Mouse (Mus musculus) left cerebral cortex, adult 2 months (tissue): ENCODE results near the gene Nle1. TPM values are rescaled to one million over a fixed set of nuclear protein-coding genes. Genes with fewer than 3 reads are reported as not detected.
A peak's percentile ranks its signal among the peaks of the same experiment; 100 is the strongest.

ENCODE experiments used
- DNase-seq, 2 experiments: peaks; one replicate each; pipeline ENCODE4 v3.0.0; 2021 to 2022; ENCODE audit warnings: low spot score in 2 of 2, mixed read lengths in 1 of 2; ENCODE audit errors: extremely low spot score in 1 of 2
- H3K27ac ChIP-seq: fragments of 200-600 bp; 2 replicates; pipeline ENCODE4 v1.8.1; 2022
- H3K4me3 ChIP-seq: fragments of 200-600 bp; 2 replicates; pipeline ENCODE4 v1.8.1; 2022
- CTCF ChIP-seq: fragments of 200-600 bp; IDR thresholded peaks from 2 replicates; pipeline ENCODE4 v1.8.1; 2022; ENCODE audit warnings: antibody characterized with exemption, mild to moderate bottlenecking, moderate library complexity
- intact Hi-C: fragments of 180-260 bp; cut with DNase I; formaldehyde crosslinking; loops from one replicate; pipeline ENCODE4 v1.15.1; 2025
- total RNA-seq, 2 experiments: library from RNA; stranded (reverse); gene quantifications; 2 replicates each; pipeline ENCODE4 v1.2.3; 2021

Nle1 gene
- total RNA-seq, 2 experiments from 2014 or later = 41.0 to 45.8 TPM

GRCm38 (mm10) chr11:82886559-82886958 is 21.7 kb downstream of the Nle1 start:
- no peak for DNase-seq
- Histone ChIP-seq H3K27ac (no peak overlapping the region), H3K4me3 (no peak overlapping the region)
- intact Hi-C loops = loop anchor here (5.0 kb wide), 1 partner anchor 894 kb away; no protein-coding TSS in a partner anchor
- peak; percentile 51 for TF ChIP-seq CTCF

- intact Hi-C loops = no loop called here
- H3K27ac ChIP-seq = no peak overlapping the region
- no peak overlapping the region for H3K4me3 ChIP-seq
- no peak for DNase-seq
- TF ChIP-seq CTCF = no peak
Observed at GRCm38 (mm10) chr11:82883180-82883579, 25.0 kb downstream of the Nle1 start.

DNA sequence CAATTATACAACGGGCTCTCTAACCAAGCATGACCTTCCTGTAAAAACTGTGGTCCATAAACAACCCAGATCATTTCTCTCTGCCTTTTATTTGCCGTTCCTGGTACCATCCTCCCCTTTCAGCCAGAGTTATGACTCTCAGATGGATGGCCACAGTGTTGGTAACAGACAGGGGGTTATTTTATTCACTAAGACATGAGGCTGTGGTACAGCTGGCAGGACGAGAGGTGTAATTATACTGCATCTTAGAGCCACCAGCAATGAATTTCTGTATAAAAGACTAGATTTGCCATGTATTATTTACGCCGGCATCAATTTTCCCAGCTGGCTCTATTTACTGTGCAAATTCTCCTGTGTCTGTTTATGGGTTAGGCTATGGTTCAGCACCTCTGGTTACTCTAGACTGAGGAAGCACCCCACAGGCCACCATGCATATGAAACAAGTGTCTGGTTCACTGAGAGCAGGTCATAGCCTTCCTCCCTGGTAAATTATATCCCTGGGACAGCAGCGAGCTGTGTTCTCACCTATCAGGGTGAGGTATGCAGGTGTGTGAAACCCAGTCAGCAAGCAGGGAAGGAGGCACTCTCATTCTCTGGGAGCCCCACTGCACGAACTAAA is 30.4 kb downstream of the Nle1 start:
- Histone ChIP-seq H3K27ac (no peak overlapping the region), H3K4me3 (no peak overlapping the region)
- intact Hi-C loops = no loop called here
- DNase-seq = no peak
- no peak for TF ChIP-seq CTCF

DNA sequence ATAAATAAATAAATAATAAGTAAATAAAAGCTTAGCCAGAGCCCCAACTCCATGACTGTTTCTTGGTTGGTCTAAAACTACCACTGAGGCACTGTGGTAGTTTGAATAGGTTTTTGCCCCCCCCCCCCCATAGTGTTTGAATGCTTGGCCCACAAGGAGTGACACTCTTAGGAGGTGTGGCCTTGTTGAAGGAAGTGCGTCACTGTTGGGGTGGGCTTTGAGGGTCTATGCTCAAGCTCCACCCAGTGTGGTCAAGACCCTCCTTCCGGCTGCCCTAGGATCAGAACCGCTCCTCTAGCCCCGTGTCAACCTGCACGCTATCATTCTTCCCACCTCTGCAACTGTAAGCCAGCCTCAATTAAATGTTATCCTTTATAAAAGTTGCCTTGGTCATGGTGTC is 32.6 kb downstream of the Nle1 start:
- intact Hi-C loops = no loop called here
- Histone ChIP-seq H3K4me3 (no peak overlapping the region), H3K27ac (no peak overlapping the region)
- no peak for TF ChIP-seq CTCF
- no peak for DNase-seq

DNA sequence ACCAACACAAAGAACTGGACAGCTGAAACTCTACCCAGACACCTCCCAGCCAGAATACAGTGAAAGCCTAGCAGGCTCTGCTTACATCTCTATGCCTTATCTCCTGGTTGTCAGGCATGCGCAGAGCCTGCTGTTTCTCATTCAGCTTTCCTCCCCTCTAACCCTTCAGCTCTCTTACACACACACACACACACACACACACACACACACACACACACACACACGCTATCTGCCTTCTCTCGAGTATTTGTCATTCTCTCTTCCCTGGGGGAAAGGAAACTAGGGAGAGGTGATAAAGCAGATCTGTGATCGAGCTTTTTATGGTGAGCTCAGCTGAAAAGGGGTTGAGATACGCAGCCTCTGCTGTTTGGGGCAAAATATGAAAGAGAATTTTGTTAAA is 33.3 kb downstream of the Nle1 start:
- TF ChIP-seq CTCF = no peak
- H3K4me3 ChIP-seq = no peak overlapping the region
- no peak overlapping the region for H3K27ac ChIP-seq
- intact Hi-C loops = no loop called here
- no peak for DNase-seq

DNA sequence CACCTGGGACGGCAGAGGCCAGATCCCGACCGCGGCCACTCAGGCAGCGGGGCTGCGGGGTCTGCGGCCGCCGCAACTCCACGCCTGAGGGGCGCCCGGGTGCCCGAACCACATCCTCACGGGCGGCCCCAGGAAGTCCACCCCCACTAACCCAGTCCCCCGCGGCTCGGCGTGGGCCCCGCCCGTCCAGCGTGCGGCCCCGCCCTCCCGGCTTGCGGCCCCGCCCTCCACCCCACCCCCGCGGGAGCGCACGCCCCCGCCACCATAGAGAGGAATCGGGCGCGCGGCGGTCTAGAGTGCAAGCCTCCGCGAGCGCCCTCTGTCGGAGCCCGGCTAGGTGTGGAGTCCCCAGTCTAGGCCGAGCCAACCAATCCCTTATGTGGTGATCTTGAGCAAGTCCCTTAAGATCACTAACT is 37.2 kb downstream of the Nle1 start, which contains the start of gene Rffl:
Gene Rffl, minus strand, starts transcription at position 180 of the 416 bp plus-strand sequence.
- H3K4me3 ChIP-seq = peak within 1 kb of the TSS; percentile 76
- peak; percentile 79 for TF ChIP-seq CTCF
- intact Hi-C loops = no loop called here
- peak; percentile 92 to 95 for DNase-seq
- H3K27ac ChIP-seq = peak within 1 kb of the TSS; percentile 91

DNA sequence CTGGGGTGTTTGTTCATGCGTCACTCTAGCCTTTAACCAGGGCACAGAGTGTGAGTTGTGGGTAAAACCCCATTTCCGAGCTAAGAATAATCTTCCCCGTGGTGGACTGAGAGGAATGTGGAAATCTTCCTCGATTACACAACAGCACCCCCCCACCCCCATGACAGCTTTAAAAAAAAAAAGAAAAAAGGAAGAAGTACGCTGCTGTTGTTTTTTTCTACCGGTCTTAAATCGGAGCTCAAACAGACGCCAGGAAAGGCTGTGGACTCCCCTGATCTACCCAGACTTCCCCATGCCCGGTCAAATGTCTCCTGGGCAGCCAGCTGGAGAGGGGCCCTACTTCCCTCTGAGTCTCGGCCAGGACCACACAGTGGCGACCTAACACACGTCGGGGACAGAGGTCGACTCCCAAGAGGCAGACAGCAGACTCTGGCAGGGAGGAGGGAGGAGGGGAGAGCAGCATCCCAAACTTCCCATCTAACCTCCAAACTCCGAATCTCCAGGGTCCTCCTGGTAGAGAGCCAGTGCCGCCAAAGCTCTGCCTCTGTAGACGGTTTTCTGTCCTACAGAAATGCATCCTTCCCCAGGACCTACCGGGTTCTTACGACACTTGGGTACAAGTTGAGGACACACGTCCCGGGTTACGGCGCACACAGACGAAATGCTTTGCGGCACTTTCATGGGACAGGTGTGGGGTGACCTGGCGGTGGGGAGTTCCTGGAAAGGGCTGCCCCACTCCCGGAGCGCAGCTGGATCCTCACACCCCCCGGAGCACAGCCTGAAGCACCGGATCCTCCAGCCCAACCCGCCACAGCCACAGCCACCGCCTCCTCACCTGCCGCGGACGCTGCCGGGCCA is 37.8 kb downstream of the Nle1 start:
- TF ChIP-seq CTCF = no peak
- Histone ChIP-seq H3K27ac (peak overlapping the region; percentile 91), H3K4me3 (peak overlapping the region; percentile 76)
- peak; percentile 29 for DNase-seq
- intact Hi-C loops = loop anchor here (1.0 kb wide), 1 partner anchor 89 kb away; the partner anchor contains the start of gene Lig3

DNA sequence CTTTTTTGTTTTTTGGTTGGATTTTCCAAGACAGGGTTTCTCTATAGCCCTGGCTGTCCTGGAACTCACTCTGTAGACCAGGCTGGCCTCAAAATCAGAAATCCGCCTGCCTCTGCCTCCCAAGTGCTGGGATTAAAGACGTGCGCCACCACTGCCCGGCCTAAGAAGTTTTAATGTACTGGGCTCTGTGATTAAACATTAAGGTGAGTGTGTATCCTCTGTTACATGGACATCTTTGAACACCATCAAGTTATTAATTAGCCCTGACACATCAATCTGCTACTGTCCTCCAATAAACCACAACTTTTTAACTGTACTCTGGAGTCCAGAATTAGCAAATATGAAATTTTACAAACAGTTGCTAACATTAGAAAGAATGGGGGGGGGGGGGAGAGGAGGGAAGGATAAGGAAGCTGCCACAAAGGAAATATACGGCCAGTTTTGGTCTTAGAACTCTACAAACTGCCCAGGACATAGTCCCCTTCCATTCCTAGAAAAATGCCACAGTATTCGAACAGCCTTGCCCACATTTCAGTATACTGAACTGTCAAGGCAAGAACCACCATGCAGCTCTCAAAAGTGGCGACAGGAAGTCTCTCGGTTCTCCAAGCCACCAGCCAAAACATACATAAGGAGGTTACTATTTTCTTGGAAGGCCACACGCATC is 38.6 kb downstream of the Nle1 start:
- no peak for TF ChIP-seq CTCF
- intact Hi-C loops = loop anchor here (1.0 kb wide), 1 partner anchor 88 kb away; the partner anchor contains the start of gene Lig3
- Histone ChIP-seq H3K4me3 (peak overlapping the region; percentile 76), H3K27ac (peak overlapping the region; percentile 60; the same call in 1 of the 2 replicates)
- no peak for DNase-seq

DNA sequence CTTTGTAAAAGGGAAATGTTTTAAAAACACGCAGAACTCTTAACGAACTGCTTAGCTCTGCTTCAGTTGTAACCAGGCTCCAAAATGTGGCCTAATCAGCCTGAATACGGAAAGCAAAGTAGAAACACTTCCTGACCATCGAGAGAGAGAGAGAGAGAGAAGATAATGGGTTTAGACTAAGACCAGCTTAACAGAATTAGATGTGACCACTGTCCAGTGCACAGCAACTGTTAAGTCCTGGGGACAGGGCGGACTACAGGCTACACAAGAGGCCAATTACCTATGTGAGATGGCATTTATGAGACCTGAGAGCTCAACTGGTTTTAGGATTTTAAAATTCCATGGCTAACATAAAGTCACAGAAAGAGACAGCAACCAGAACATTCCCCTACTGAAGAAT is 40.3 kb downstream of the Nle1 start:
- no peak overlapping the region for H3K4me3 ChIP-seq
- no peak for DNase-seq
- intact Hi-C loops = no loop called here
- no peak overlapping the region for H3K27ac ChIP-seq
- no peak for TF ChIP-seq CTCF

DNA sequence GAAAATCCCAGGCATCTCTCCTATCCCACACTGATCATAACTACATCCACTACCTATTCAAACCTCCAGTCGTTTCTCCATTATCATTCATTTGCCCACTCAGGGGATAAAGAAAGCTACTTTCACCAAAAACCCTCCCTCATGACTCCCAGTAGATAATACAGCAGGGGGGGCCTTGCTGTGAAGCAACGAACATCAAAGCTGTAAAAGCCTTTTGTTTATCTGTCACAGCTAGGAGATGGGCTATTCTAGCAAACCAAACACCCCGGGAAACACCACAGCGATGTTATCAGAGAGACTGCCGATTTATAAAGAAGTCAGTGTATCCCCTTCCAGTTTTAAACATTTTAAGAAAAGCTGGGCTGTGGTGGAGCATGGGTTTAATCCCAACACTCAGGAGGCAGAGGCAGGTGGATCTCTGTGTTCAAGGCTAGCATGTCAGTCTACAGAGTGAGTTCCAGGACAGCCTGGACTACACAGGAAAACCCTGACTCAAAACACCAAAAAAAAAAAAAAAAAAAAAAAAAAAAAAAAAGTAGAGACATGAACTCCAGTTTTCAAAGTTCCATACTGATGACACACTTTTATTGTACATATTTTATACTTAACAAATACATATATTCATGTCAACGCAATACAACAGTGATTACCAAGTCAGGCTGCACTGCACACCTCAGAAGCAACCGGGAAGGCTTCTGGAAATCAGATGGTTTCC is 41.2 kb downstream of the Nle1 start:
- intact Hi-C loops = no loop called here
- no peak for TF ChIP-seq CTCF

GRCm38 (mm10) chr11:82865957-82866356 is 42.3 kb downstream of the Nle1 start:
- TF ChIP-seq CTCF = no peak
- no peak for DNase-seq
- no peak overlapping the region for H3K4me3 ChIP-seq
- H3K27ac ChIP-seq = no peak overlapping the region
- intact Hi-C loops = no loop called here

More for the DNA sequence above, 41.2 kb downstream of the Nle1 start:
- no peak overlapping the region for H3K4me3 ChIP-seq
- no peak overlapping the region for H3K27ac ChIP-seq
- DNase-seq = no peak
